Mouse (Mus musculus) layer of hippocampus, postnatal 36 days (tissue): ENCODE measurements around the gene Vmn1r59. TPM values are rescaled to one million over a fixed set of nuclear protein-coding genes. Genes with fewer than 3 reads are reported as not detected.
"Not testable (repeated sequence)": the region's sequence is repeated elsewhere in the genome, so short reads cannot be mapped to it uniquely, and the experiment has no call there.

Experiments used
- DNase-seq, 2 experiments: peaks; one replicate each; pipeline ENCODE4 v3.0.0; 2022
- total RNA-seq, 2 experiments: library from RNA; stranded (reverse); gene quantifications; 2 replicates each; pipeline ENCODE4 v1.2.3; 2021

Vmn1r59 gene
- not detected for total RNA-seq

DNA sequence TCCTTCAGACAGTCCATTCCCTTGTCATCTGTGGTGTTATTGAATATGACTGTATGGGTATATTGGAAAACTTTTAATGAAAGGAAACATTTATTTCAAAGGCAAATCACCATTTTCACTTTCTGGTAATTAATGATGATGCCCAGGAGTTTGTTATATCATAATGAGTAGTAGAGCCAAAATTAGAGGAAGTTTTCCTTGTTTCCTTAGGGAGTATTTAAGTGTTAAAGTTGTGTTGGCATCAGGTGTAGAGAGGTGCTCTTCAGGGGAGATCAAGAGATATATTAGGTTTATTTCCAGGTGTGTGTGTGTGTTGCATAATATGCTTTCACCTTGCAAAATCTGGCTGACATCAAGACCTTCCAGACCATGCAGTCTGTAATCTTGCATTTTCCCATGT, at the start of gene Vmn1r59:
Gene Vmn1r59 (minus strand): TSS at position 101 of the 400 bp plus-strand sequence.
- DNase-seq, result no peak

DNA sequence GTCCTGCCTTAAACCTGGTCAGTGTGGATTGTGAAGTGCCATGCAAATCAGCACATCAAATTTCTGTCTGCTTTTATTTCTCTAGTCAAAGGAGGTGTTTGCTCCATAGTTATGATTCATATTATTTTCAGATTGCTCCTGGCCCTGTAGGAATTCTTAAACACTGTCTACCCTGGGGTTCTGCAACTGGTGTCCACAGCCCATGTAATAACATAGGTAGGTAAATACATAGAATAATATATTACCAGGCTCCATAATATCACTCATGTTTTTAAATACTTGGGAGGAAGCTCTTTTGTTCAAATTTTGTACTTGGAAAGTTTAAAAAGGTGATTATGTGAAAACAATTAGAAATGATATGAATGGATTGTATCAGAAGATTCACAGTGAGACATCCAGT, 37.3 kb upstream of the Vmn1r59 start, which contains the start of gene Vmn2r28:
Gene Vmn2r28 (minus strand): TSS at position 101 of the 400 bp plus-strand sequence.
- not testable (repeated sequence) for DNase-seq

DNA sequence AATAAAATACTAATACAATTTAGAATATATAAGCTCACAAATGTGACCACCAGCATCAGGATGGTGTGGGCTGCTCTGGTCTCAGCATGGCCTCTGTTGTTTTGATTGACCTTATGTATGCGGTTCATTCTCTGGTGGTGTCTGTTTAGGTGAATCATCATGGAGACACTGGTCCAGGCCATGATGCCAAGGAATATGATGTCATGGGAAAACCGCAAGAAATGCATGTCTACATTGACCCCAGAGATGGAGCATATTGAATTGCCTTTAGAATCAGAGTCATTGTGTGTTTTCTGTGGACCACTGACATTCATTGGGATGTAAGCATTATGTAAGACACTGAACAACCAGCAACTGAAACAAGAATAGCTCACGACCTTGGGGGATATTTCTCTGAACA, 2.6 kb downstream of the Vmn1r59 start:
- not testable (repeated sequence) for DNase-seq

DNA sequence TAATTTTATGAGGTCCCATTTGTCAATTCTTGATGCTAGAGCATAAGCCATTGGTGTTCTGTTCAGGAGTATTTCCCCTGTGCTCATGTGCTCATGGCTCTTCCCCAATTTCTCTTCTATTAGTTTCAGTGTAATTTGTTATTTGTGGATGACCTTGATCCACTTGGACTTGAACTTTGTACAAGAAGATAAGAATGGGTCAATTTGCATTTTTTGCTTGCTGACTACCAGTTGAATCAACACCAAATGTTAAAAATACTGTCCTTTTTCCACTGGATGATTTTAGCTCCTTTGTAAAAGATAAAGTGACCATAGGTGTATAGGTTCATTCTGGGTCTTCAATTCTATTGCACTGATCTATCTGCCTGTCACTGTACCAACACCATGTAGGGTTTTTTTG, 7.9 kb downstream of the Vmn1r59 start:
- no peak for DNase-seq

DNA sequence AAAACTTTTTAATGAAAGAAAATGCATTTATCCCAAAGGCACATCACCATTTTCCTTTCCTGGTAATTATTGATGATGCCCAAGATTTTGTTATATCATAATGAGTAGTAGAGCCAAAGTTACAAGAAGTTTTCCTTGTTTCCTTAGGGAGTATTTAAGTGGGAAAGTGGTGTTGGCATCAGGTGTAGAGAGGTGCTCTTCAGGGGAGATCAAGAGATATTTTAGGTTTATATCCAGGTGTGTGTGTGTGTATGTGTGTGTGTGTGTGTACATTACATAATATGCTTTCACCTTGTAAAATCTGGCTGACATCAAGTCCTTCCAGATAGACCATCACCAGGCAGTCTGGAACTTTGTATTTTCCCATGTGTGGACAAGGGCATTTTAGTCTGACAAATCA, 43.3 kb downstream of the Vmn1r59 start, which contains the start of gene Vmn1r58:
Gene Vmn1r58 (minus strand): TSS at position 101 of the 400 bp plus-strand sequence.
- not testable (repeated sequence) for DNase-seq

DNA sequence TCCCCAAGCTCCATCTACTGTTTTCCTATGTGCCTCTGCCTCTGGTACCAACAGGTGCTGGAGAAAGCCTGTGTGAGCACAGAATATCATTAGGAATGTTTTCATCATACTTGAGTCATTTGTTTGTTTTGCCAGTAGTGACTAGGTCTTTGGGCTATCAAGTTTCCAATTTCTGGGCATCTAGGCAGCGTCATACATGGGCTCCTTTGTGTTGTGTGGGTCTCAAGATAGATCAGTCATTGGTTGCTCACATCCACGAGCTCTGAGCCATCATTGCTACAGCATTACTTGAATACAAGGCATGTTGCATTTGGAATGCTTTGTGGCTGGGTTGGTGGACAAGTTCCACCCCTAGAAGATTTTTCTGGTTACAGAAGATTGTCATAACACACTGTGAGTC, 50.4 kb downstream of the Vmn1r59 start:
- DNase-seq, result no peak

Other genes starting within 250 kb of the Vmn1r59 start
- gene Vmn1r57, start 238.3 kb downstream of the Vmn1r59 start, total RNA-seq, result not detected
- gene Gm5065, start 106.2 kb downstream of the Vmn1r59 start, total RNA-seq, result not detected
- gene Nlrp2, start 105.7 kb downstream of the Vmn1r59 start, total RNA-seq, result not detected
- gene Vmn1r58, start 43.4 kb downstream of the Vmn1r59 start, total RNA-seq, result not detected
- gene Vmn2r28, start 37.2 kb upstream of the Vmn1r59 start, total RNA-seq, result not detected
- gene Vmn1r60, start 90.5 kb upstream of the Vmn1r59 start, total RNA-seq, result not detected
- gene Vmn1r61, start 156.5 kb upstream of the Vmn1r59 start, total RNA-seq, result not detected
- gene Vmn1r62, start 216.9 kb upstream of the Vmn1r59 start, total RNA-seq, result not detected